Mouse (Mus musculus): ENCODE measurements around the gene Gm10230.
"Not testable (repeated sequence)": the region's sequence is repeated elsewhere in the genome, so short reads cannot be mapped to it uniquely, and the experiment has no call there.

The Gm10230 gene

DNA sequence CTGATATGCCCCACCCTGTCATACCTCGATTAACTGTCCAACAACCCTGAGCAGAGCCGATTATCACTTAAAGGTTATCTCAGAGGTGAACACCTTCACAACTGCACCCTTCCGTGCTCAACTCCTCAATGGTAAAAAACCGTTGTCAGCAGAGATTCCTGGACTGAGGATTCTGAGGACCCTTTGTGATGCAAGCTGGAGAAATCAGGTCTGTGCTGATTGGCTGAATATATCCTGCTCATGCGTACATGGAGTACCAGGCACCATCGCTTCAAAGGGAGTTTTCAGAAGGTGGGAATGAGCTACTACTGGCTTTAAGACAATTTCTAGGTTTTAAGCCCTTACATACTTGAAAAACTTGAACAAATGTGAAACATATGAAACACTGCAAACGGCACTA, at the start of gene Gm10230:
Gene Gm10230 (minus strand): TSS at position 101 of the 400 bp plus-strand sequence.
- not testable (repeated sequence) for DNase-seq

Measured in B cell, adult 2 months (primary cell).